Mouse (Mus musculus) heart, postnatal 0 days (tissue): ENCODE measurements around the gene Spi1. TPM values are rescaled to one million over a fixed set of nuclear protein-coding genes. Genes with fewer than 3 reads are reported as not detected.

Experiments
- ATAC-seq: fragments of 200-750 bp; cut with Nextera tagmentation; 2 replicates; pipeline ENCODE4 v1.8.0; 2017; ENCODE audit warnings: low read depth, moderate number of reproducible peaks, moderate library complexity; ENCODE audit not compliant: insufficient read depth
- DNase-seq: peaks from one replicate; pipeline ENCODE4 v3.0.0-alpha.2; 2016; ENCODE audit warnings: low spot score
- H3K27ac ChIP-seq: fragments of 300-500 bp; sonication (generic); 2 replicates; pipeline ENCODE4 v1.5.1; 2014; ENCODE audit warnings: low read depth, mild to moderate bottlenecking
- H3K27me3 ChIP-seq: fragments of 300-500 bp; sonication (generic); 2 replicates; pipeline ENCODE4 v1.6.1; 2014; ENCODE audit warnings: low read length, mixed read lengths; ENCODE audit not compliant: control insufficient read depth, insufficient read depth
- H3K36me3 ChIP-seq: fragments of 300-500 bp; sonication (generic); replicated peaks from 2 replicates; pipeline ENCODE4 v1.6.1; 2014; ENCODE audit warnings: low read length, mixed read lengths; ENCODE audit not compliant: control insufficient read depth, insufficient read depth
- H3K4me1 ChIP-seq: fragments of 300-500 bp; sonication (generic); 2 replicates; pipeline ENCODE4 v1.6.1; 2014; ENCODE audit warnings: antibody characterized with exemption; ENCODE audit not compliant: control insufficient read depth, insufficient read depth
- H3K4me2 ChIP-seq: fragments of 300-500 bp; sonication (generic); 2 replicates; pipeline ENCODE4 v1.6.1; 2014; ENCODE audit warnings: low read depth, mild to moderate bottlenecking, low read length, moderate library complexity
- H3K4me3 ChIP-seq: fragments of 300-500 bp; sonication (generic); 2 replicates; pipeline ENCODE4 v1.5.1; 2014; ENCODE audit warnings: low read depth, low read length
- H3K9ac ChIP-seq: fragments of 300-500 bp; sonication (generic); replicated peaks from 2 replicates; pipeline ENCODE4 v1.6.1; 2014; ENCODE audit warnings: low read depth, low read length, mixed read lengths
- H3K9me3 ChIP-seq: fragments of 300-500 bp; sonication (generic); replicated peaks from 2 replicates; pipeline ENCODE4 v1.6.1; 2016; ENCODE audit warnings: low read length; ENCODE audit not compliant: control insufficient read depth
- CTCF ChIP-seq: IDR thresholded peaks from 2 replicates; pipeline ENCODE4 v1.5.1; 2016; ENCODE audit warnings: antibody characterized with exemption, control low read depth, low read depth
- EP300 ChIP-seq: IDR thresholded peaks from 2 replicates; pipeline ENCODE4 v1.6.1; 2016; ENCODE audit warnings: antibody characterized with exemption, low read depth
- WGBS: fragments of 180-500 bp; shearing (Covaris S2); extraction: QIAGEN DNeasy Blood & Tissue Kit; methylation state at CpG from one replicate; pipeline ENCODE4 v1.1.7; 2014; 5-methylcytosine and 5-hydroxymethylcytosine counted together
- polyA plus RNA-seq: library from polyadenylated mRNA; unstranded; fragments of >200 nt; fragmentation: Nextera tagmentation; extraction: Ambion mirVana; gene quantifications from 2 replicates; pipeline ENCODE4 v1.2.1, GENCODE M21; 2015
- total RNA-seq: library from RNA; depleted of rRNA; stranded (reverse); fragments of >200 nt; gene quantifications from 2 replicates; pipeline ENCODE4 v1.2.3, GENCODE M21; 2014; ENCODE audit warnings: low replicate concordance

Spi1 gene
- total and polyA plus RNA-seq, 2 experiments from 2014 or later: 2.5 to 3.1 TPM

DNA sequence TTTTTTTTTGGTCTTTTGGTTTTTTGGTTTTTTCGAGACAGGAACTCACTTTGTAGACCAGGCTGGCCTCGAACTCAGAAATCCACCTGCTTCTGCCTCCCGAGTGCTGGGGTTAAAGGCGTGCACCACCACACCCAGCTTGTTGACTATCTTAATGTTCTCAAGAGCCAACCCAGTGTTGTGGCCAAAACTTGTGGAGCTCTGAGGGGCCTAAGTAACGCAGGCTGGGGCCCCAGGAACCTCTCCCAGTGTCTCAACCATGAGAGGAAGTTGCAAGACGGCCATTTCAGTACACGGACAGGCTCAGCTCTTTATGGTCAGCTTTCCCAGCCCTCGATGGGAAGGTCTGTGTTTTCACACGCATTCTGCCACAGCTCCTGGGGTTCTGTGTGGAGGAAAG is 6.8 kb downstream of the Spi1 start:
- Histone ChIP-seq H3K36me3 (no peaks in the 10 kb centered on the region), H3K4me3 (no peak overlapping the region), H3K4me2 (no peak overlapping the region), H3K9me3 (no peaks in the 10 kb centered on the region), H3K4me1 (no peaks in the 10 kb centered on the region), H3K27ac (no peak overlapping the region), H3K9ac (no peak overlapping the region), H3K27me3 (no peaks in the 10 kb centered on the region)
- ATAC-seq: no peak
- DNase-seq: no peak
- WGBS: 75% methylated on average over 9 of the region's 9 CpGs
- no peak for TF ChIP-seq EP300
- no peak for TF ChIP-seq CTCF

DNA sequence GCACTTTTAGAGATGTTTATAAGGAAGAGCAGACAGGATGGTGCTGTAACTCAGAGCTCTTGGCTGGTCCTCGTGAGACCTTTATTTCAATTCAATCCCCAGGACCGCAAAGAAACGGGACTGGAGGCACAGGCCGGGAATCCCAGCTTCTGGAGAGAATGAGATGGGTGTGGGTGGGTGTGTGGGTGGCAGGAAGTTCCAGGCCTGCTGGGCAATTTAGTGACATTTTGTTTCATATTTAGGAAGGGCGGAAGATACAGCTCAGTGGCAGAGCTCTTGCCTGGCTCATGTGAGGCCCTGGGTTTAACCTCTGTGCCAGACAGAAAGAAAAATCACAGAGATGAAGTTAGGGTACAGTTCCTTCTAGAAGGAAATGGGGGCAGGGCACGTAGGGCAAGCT is 8.0 kb downstream of the Spi1 start:
- no peak overlapping the region for H3K9ac ChIP-seq
- WGBS: 62% methylated on average over 6 of the region's 6 CpGs
- H3K27me3 ChIP-seq: no peaks in the 10 kb centered on the region
- no peak overlapping the region for H3K4me3 ChIP-seq
- H3K4me1 ChIP-seq: no peaks in the 10 kb centered on the region
- H3K9me3 ChIP-seq: no peaks in the 10 kb centered on the region
- DNase-seq: no peak
- H3K4me2 ChIP-seq: no peak overlapping the region
- no peaks in the 10 kb centered on the region for H3K36me3 ChIP-seq
- TF ChIP-seq CTCF: no peak
- no peak for TF ChIP-seq EP300
- no peak overlapping the region for H3K27ac ChIP-seq
- ATAC-seq: no peak

DNA sequence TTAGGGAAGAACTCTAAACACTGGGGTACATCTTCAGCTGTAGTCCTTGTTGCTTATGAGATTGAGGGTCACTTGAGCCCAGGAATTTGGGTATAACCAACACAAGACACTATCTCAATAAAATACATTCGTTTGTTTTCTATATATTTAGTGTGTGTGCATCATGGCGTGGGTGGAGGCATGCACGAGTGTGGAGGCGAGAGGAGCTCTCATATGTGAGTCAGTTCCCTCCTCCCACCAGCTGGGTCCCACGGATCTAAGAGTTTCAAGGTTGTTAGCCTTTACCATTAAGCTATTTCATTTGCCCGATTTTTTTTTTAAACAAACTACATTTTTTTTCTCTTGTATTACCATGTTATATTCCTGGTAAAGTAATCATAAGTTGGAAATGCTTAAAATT is 8.6 kb downstream of the Spi1 start:
- DNase-seq (no peak), ATAC-seq (no peak)
- Histone ChIP-seq H3K27ac (no peak overlapping the region), H3K9me3 (no peaks in the 10 kb centered on the region), H3K4me3 (no peak overlapping the region), H3K36me3 (no peaks in the 10 kb centered on the region), H3K9ac (no peak overlapping the region), H3K4me2 (no peak overlapping the region), H3K4me1 (no peaks in the 10 kb centered on the region), H3K27me3 (no peaks in the 10 kb centered on the region)
- TF ChIP-seq EP300 (no peak), CTCF (no peak)
- 63% methylated on average over 6 of the region's 6 CpGs for WGBS

DNA sequence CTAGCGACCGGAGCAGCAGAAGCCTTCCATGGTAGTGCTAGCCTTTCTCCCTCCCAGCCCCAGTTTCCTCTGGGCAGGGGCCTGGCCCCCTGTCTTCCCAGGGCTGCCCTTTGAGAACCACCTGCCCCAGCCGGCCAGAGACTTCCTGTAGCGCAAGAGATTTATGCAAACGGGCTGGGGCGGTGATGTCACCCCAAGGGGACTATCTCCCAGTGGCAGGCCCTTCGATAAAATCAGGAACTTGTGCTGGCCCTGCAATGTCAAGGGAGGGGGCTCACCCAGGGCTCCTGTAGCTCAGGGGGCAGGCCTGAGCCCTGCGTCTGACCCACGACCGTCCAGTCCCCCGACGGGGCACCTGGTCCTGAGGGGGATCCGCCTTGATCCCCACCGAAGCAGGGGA is 14.3 kb downstream of the Spi1 start:
- Histone ChIP-seq H3K9me3 (no peaks in the 10 kb centered on the region), H3K4me3 (0 out of 2 replicates have a peak overlapping the region, but pooled peaks have one; percentile 11), H3K27ac (no peak overlapping the region), H3K4me1 (no peaks in the 10 kb centered on the region), H3K4me2 (no peak overlapping the region), H3K27me3 (no peaks in the 10 kb centered on the region), H3K9ac (no peak overlapping the region), H3K36me3 (no peaks in the 10 kb centered on the region)
- 62% methylated on average over 14 of the region's 14 CpGs for WGBS
- DNase-seq: no peak
- TF ChIP-seq EP300: no peak
- TF ChIP-seq CTCF: no peak
- no peak for ATAC-seq

DNA sequence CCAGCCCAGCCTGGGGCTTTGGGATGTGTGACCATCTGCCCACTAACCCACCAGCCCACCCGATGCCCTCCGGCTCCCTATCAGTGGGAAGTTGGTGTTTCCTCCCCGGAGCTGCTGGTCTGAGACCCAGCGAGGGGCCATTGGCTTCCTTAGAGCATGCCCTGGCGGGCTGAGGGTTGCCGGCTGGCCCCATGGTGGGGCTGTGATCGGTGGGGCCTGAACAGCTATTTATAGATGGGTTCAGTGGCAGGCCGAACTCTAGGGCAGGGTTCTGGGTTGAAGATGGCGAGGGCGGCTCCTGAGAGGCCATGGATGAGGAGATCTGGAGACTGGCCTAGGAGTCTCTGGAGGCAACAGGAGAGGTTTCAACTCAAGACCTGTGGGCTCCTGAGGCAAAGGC is 14.8 kb downstream of the Spi1 start:
- no peak for DNase-seq
- Histone ChIP-seq H3K4me2 (no peak overlapping the region), H3K9me3 (no peaks in the 10 kb centered on the region), H3K9ac (no peak overlapping the region), H3K36me3 (no peaks in the 10 kb centered on the region), H3K4me3 (peak overlapping the region; percentile 11; the same call in 1 of the 2 replicates), H3K27ac (no peak overlapping the region), H3K27me3 (no peaks in the 10 kb centered on the region), H3K4me1 (no peaks in the 10 kb centered on the region)
- WGBS: 59% methylated on average over 10 of the region's 10 CpGs
- ATAC-seq: no peak
- no peak for TF ChIP-seq CTCF
- no peak for TF ChIP-seq EP300

DNA sequence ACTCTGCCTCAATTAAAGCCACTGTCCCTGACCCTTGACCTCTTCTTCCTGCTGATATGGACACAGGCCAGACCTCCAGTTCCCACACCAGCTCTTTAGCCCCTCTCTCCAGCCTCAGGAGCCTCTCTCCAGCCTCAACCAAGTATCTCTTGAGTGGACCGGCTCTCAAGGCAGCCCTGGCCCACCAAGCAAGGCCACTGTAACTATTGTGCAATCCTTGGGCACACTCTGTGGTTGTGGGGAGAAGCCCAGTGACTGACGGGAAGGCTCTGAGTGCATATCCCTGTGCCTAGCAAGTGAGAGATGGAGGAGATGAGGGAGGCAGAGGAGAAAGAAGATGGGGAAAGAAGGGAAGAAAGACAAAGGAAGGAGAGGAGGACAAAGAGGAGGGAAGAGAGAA is 16.0 kb downstream of the Spi1 start:
- Histone ChIP-seq H3K27ac (no peak overlapping the region), H3K36me3 (no peaks in the 10 kb centered on the region), H3K4me3 (no peak overlapping the region), H3K4me2 (no peak overlapping the region), H3K27me3 (no peaks in the 10 kb centered on the region), H3K9ac (no peak overlapping the region), H3K4me1 (no peaks in the 10 kb centered on the region), H3K9me3 (no peaks in the 10 kb centered on the region)
- ATAC-seq: no peak
- TF ChIP-seq CTCF (no peak), EP300 (no peak)
- 76% methylated on average over 2 of the region's 2 CpGs for WGBS
- no peak for DNase-seq
